Mouse (Mus musculus): ENCODE results near the gene Tifab.

Gene Tifab

DNA sequence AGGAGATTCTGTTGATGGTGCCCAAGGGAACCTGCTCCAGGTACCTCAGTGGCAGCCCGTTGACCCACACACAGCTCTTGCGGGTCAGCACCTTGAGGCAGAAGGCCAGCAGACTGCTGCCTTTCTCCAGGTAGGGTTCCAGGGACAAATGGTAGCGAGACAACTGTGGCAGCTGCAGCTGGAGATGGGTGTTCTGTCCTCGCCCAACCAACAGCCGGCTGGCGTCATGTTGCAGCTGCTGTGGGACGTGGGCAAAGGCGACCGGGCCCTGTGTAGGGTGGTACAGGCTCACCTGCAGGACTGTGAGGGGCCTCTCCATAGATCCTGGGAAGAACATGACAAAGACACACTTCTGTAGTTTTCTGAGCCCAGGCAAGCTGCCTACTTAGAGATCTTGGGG, 2.4 kb downstream of the Tifab start:
- no peak for DNase-seq (ENCODE audit: low read depth, low spot score)

DNA sequence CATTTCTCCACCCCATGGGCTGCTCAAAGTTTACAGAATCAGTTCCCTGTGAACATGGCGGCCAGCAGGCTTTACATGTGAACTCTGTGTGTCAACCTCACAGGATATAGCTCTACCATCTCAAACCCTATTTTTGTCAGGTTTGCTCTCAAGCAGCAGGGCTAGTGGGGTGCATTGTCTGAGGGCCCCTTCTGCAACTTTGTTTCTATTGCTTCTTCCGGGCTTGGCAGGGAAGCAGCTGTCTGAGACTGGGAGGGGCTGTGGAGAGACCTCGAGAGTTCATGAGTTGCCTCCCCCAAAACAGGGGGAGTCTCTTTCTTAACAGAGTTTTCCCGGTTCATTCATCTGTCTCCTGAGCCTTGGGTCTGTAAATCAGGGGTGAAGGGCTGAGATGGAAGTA, 2.8 kb downstream of the Tifab start:
- DNase-seq (ENCODE audit: low read depth, low spot score), result no peak

DNA sequence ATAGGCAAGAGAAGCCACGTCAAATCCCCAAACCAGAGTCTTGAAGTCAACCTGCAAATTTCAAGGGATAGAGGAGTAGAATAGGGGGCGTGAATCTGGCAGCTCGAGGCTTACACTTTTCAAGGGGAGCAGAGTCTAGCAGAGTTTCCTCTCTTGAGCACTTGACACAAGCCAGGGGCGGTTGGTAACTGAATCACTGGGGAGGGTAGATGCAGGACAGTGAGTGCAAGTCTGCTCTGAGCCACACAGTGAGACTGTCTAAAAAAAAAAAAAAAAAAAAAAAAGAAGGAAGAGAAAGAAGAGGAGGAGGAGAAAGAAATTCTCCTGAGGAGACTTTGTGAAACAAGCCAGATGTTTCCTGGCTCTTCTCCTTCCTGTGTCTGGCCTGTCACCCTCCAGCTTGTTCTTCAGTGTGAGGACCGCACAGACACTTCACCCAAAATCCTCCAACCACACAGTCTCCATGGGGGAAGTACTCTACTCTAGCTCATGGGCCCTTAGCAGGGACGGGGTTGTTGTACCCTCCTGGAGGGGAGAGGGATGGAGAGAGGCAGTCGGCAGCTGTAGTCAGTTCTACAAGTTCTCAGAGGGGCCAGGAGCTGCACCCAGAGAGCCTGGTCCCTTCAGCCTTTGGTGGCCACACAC, 5.7 kb downstream of the Tifab start:
- no peak for DNase-seq (ENCODE audit: low read depth, low spot score)

GRCm38 (mm10) chr13:56172106-56172505, 6.6 kb downstream of the Tifab start:
- no peak for DNase-seq (ENCODE audit: low read depth, low spot score)

GRCm38 (mm10) chr13:56168403-56168781, 10.3 kb downstream of the Tifab start:
- DNase-seq (ENCODE audit: low read depth, low spot score), result no peak

DNA sequence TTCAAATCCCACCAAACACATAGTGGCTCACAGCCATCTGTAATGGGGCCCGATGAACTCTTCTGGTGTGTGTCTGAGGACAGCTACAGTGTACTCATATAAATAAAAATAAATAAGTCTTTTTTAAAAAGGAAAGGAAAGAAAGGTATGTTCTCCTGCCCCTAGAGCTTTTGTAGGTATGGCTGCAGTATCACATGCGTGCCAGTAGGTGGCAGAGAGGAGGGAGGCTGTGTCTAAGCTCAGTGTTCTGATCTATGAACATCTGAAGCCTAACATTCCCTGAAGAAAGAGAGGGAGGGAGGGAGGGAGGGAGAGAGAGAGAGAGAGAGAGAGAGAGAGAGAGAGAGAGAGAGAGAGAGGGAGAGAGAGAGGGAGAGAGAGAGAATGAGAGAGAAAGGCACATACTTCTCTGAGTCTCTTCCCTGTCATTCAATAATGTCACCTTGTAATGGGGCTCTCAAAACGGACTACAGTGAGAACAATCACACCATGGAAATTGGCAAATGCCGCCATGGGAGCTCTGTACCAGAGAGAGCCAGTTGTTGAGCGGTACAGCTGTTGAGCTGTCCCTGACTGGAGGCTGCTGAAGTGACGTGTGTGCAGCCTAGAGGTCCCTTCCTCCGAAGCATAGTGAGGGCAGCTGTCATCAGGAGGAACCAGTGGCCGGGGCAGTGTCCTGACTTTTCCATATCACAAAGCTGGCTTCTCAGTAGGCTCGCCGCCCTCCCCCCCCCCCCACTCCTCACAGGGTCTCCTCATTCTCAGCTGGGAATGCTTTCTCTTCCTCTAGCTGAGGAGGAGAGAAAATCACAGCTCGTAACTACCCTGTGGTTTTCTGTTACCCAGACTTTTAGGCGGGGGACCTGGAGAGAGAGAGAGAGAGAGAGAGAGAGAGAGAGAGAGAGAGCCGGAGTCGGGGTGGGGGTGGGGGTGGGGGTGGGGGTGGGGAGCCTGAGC, 11.0 kb downstream of the Tifab start:
- DNase-seq (ENCODE audit: low read depth, low spot score), result peak; percentile 25

DNA sequence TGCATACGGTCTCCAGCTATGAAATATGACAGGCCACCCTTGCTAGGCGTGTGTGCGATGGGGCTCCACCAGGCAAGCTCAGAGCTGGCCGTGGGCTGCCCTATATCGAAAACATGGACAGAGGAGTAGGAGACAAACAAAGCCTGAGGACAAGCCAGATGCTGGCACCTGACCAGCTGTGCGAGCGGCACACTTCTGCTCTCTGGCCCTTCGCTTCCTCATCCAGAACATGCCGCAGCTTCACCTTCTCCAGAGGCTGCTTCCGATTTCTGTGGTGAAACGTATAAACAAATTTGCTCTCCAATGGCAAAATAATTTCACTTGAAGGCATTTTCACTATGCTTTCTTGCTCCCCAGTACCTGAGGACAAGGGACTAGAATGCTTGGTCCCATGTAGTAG, 13.1 kb downstream of the Tifab start:
- DNase-seq (ENCODE audit: low read depth, low spot score), result no peak

DNA sequence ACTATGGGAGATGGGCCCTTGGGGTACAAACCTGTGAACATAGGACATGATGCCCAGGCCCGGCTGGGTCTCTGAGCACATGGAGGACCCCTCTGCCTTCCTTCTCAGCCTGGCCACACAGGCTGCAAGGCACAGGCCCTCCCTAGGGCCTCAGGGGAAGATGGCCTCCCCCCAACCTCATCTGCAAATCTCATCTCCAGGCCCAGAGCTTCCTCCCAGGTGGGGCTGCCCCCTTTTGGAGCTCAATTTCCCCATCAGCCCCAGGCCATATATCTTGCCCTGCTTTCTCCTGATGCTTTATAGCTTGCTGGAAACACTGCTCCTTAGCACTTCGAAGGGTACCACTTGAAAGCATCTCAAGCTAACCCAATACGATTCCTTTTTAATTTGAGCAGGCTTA, 14.3 kb downstream of the Tifab start:
- no peak for DNase-seq (ENCODE audit: low read depth, low spot score)

DNA sequence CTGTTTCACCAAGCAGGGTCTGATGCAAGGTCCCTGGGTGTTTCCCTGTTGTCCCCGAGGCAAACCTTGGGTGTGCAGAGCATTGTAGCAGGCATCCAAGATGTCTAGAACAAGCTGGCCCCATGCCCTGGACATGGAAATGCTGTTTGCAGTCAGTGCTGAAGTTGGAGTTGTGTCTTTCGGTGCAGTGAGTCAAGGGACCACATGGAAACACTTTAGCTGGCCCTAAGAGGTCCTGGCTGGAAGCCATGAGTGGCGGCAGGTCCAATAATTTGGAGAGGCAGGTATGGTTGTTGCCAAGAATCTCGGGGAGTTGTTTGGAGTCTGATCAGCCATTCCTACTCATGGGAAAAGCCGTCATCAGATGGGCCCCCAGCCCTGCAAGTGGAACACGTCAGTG, 14.9 kb downstream of the Tifab start:
- peak; percentile 52 for DNase-seq (ENCODE audit: low read depth, low spot score)

- no peak for DNase-seq (ENCODE audit: low read depth, low spot score)
These were observed 15.8 kb downstream of the Tifab start for GRCm38 (mm10) chr13:56162859-56163258.

- peak; percentile 6 for DNase-seq (ENCODE audit: low read depth, low spot score)
These were observed 18.9 kb downstream of the Tifab start for GRCm38 (mm10) chr13:56159614-56160363.

DNA sequence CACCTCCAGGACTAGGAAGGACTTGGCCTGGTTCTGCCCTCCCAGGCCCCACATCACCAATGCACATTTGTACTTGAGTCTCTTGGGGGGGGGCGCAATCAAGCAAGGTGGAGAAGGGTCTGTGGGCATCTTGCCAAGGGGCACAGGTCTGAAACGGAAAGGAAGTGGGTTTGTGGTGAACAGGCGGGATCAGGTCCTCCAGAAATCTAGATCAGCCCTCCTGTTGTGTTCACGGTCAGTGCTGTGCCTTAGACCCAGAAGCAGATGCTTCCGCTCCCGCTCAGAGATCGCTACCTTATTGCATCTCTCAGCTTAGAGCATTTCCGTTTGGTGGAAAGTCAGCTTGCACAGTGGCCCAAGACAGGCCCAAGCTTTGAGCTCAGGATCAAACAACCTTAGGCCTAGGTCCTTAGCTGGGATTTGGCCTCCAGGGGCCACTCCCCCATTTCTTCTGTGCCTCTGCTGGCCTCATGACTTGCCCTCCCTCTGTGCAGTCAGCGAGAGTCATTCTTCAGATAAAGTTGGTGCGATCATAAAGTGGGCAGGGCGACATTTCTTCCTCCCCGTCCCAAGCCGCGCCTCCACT, 19.6 kb downstream of the Tifab start:
- DNase-seq (ENCODE audit: low read depth, low spot score), result no peak

GRCm38 (mm10) chr13:56155671-56156070, 23.0 kb downstream of the Tifab start:
- no peak for DNase-seq (ENCODE audit: low read depth, low spot score)

GRCm38 (mm10) chr13:56155048-56155447, 23.6 kb downstream of the Tifab start:
- no peak for DNase-seq (ENCODE audit: low read depth, low spot score)

GRCm38 (mm10) chr13:56152773-56153460, 25.8 kb downstream of the Tifab start:
- no peak for DNase-seq (ENCODE audit: low read depth, low spot score)

DNA sequence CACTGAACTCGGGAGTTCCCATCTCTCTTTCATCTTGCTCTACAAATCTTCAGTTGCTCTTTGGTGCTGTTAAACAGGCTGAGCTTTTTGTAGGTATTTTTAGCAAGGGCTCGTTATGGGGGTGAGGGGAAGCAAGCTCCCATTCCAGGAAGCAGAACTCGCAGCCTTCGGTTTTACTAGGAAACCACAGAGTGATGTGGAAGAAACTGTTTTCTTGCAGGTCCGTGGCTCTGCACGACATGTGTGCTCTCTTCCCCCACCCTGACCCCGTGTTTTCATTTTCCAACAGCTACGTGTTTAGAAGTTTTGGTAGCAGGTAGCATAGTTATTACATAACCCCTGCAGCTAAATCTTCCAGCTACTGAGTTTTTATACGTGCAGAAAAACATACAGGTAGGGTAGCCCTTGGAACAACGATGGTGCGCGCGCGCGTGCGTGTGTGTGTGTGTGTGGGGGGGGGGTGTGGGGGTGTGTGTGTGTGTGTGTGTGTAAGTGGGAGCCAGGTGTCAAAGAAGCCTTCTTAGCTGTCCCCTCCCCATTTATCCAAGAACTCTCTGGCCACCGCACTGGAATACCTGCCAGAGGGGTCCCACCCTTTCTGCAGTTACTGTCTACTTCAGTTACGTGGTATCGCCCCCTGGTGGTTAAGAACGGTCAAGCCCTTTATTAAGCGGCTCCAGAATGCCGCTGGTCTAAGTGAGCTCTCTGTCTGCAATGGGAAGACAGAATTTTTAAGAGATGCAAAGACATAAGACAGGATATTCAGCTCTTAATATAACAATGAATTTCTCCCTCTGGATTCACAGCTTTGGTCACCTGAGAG, 27.1 kb downstream of the Tifab start:
- DNase-seq (ENCODE audit: low read depth, low spot score), result peak; percentile 70

DNA sequence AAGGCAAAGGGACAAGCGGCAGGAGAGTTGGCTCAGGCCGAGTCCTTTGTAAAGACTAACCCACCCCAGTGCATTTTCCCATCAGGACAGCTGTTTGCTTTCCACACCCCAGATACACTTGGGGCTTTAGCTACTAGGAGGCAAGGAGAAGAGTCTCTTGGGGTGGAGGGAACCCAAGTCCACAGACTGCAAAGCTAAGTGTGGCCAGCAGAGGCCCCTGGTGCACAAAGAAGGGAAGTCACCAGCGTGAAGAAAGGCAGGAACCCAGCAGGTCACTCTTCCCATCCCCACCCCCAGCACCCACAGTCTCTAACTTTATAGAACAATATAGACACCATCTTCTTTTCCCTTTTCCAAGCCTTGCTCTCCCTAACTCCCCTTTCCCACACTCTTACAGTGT, 33.2 kb downstream of the Tifab start:
- DNase-seq (ENCODE audit: low read depth, low spot score), result no peak

DNA sequence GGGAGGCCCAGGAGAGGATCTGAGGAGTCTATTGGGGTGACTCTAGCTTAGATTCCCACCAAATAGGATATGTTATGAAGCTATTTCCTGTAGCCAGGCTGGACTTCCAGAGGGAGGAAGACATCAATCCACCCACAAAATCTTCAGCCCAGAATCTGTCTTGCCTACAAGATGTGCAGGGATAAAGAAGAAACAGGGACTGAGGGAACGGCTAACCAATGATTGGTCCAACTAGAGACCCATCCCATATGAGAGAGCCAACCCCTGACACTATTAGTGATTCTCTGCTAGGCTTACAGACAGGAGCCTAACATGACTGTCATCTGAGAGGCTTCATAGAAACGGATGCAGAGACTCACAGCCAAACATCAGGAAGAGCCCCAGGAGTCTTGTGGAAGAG, 34.7 kb downstream of the Tifab start:
- no peak for DNase-seq (ENCODE audit: low read depth, low spot score)

- DNase-seq (ENCODE audit: low read depth, low spot score), result no peak
These were observed 35.6 kb downstream of the Tifab start for GRCm38 (mm10) chr13:56143151-56143513.

DNA sequence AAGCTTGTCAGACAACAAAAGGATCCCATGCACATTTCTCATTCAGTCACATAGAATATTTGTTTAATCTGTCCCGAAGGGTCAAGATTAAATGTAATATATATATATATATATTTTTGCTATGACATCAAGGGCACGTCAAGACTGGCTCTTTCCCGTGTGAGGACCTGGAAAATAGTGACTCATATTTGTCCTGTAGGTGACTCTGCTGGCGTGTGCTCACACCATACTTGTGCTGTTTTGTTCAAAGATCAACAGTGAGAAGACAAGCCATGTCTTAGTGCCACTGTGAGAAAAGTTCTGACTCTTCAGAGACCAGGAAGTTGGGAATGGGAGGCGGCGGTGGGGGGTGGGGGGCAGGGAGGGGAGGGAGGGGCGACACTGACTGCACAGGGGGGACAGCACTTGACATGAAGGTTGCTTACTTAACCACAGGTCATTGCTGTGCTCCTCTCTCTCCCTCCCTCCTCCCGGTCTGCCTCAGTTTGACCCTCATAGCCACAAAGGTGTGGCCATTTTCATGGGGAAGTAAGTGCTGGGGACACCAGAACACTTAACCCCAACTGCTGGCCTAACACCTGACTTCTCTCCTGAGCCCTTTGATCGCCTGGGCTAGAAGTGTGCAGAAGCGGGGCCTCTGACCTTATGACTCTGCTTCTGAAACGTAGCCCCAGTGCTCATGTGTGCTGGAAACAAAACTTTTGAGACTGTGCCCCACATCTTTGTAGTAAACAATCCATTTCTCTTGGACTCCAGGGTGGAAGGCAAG, 36.1 kb downstream of the Tifab start:
- DNase-seq (ENCODE audit: low read depth, low spot score), result no peak

Data from 3T3-L1 (cell line).